Mouse (Mus musculus) brain, embryonic 14.5 days (tissue): ENCODE measurements around the gene Pdzrn4.

Source experiments
- CTCF ChIP-seq: fragments of 200-500 bp; IDR thresholded peaks from 2 replicates; pipeline ENCODE4 v1.5.1; 2012; ENCODE audit warnings: inconsistent platforms, mild to moderate bottlenecking, moderate library complexity, borderline replicate concordance; ENCODE audit not compliant: insufficient read depth, insufficient read length; ENCODE audit errors: extremely low read depth
- POLR2A ChIP-seq: fragments of 200-500 bp; IDR thresholded peaks from 2 replicates; pipeline ENCODE4 v1.6.1; 2012; ENCODE audit warnings: mild to moderate bottlenecking, inconsistent platforms, borderline replicate concordance; ENCODE audit not compliant: poor library complexity, insufficient read depth, insufficient read length, severe bottlenecking; ENCODE audit errors: extremely low read depth

- TF ChIP-seq CTCF (no peak), POLR2A (no peak)
Observed at GRCm38 (mm10) chr15:92452620-92453019, 55.9 kb downstream of the Pdzrn4 start.
